Mouse (Mus musculus) hindbrain, embryonic 11.5 days (tissue): Measurements from ENCODE around the gene March8. TPM values are rescaled to one million over a fixed set of nuclear protein-coding genes. Genes with fewer than 3 reads are reported as not detected.
A peak's percentile ranks its signal among the peaks of the same experiment; 100 is the strongest.

ENCODE experiments used
- ATAC-seq: fragments of 200-750 bp; cut with Nextera tagmentation; 2 replicates; pipeline ENCODE4 v1.8.0; 2017; ENCODE audit warnings: mild to moderate bottlenecking, moderate TSS enrichment, moderate library complexity; ENCODE audit not compliant: low FRiP score
- DNase-seq: peaks from one replicate; pipeline ENCODE4 v3.0.0-alpha.2; 2015; ENCODE audit warnings: low spot score
- H3K27ac ChIP-seq: fragments of 300-500 bp; sonication (generic); 2 replicates; pipeline ENCODE4 v1.5.1; 2014; ENCODE audit warnings: mild to moderate bottlenecking, low read depth, low read length
- H3K27me3 ChIP-seq: fragments of 300-500 bp; sonication (generic); 2 replicates; pipeline ENCODE4 v1.6.1; 2014; ENCODE audit warnings: mild to moderate bottlenecking, low read length, moderate library complexity, mixed read lengths; ENCODE audit not compliant: control insufficient read depth, insufficient read depth
- H3K36me3 ChIP-seq: fragments of 300-500 bp; sonication (generic); 2 replicates; pipeline ENCODE4 v1.6.1; 2014; ENCODE audit warnings: mild to moderate bottlenecking, low read length, moderate library complexity, mixed read lengths; ENCODE audit not compliant: control insufficient read depth, insufficient read depth
- H3K4me1 ChIP-seq: fragments of 300-500 bp; sonication (generic); replicated peaks from 2 replicates; pipeline ENCODE4 v1.6.1; 2014; ENCODE audit warnings: low read length, mixed read lengths; ENCODE audit not compliant: control insufficient read depth, insufficient read depth
- H3K4me2 ChIP-seq: fragments of 300-500 bp; sonication (generic); replicated peaks from 2 replicates; pipeline ENCODE4 v1.6.1; 2014; ENCODE audit warnings: mild to moderate bottlenecking, low read depth, low read length
- H3K4me3 ChIP-seq: fragments of 300-500 bp; sonication (generic); 2 replicates; pipeline ENCODE4 v1.5.1; 2014; ENCODE audit warnings: low read depth, low read length
- H3K9ac ChIP-seq: fragments of 300-500 bp; sonication (generic); 2 replicates; pipeline ENCODE4 v1.6.1; 2014; ENCODE audit warnings: low read depth, low read length
- H3K9me3 ChIP-seq: fragments of 300-500 bp; sonication (generic); 2 replicates; pipeline ENCODE4 v1.6.1; 2016; ENCODE audit warnings: low read length; ENCODE audit not compliant: control insufficient read depth
- WGBS: fragments of 180-500 bp; shearing (Covaris S2); extraction: QIAGEN DNeasy Blood & Tissue Kit; methylation state at CpG from one replicate; pipeline ENCODE4 v1.1.7; 2014; 5-methylcytosine and 5-hydroxymethylcytosine counted together
- polyA plus RNA-seq: library from polyadenylated mRNA; unstranded; fragments of >200 nt; fragmentation: Nextera tagmentation; extraction: Ambion mirVana; gene quantifications from 2 replicates; pipeline ENCODE4 v1.2.1, GENCODE M21; 2014

The March8 gene
- polyA plus RNA-seq = 47.9 and 52.8 TPM in 2 replicates

DNA sequence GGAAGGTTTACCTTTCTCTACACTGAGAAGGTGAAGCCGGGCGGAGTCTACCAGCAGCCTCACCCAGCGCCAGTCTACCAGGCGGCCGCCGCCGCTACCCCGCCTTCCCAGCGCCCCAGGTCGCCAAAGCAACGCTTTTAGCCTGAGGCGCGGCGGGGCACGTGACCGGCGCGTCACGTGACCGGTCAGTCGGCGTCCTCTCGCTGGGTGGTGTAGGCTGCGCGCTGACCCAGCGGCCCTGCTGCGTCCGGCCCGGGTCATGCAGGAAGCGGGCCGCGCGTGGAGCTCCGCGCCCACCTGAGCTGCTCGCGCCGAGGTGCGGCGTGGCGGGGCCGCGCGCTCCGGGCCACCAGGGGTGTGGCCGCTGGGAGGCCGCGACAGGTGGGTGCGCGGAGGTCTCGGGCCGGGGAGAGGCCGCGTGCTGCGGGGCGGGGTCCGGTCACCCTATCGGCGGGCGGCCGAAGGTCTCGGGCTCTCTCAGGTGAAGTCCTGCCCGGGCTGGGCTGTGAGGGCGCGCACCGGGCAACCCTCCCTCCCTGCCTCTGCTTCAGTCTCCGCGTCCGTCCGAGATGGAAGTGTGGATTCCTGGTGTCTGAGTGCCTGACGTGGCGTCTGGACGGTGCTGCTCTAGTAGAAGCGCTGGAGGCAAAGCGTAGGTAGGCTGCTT, at the start of gene March8:
Gene March8, plus strand, starts transcription at position 190 of the 667 bp plus-strand sequence.
- DNase-seq (peak; percentile 97), ATAC-seq (peak; percentile 98)
- no peaks in the 10 kb centered on the region for H3K4me1 ChIP-seq
- no peaks in the 10 kb centered on the region for H3K27me3 ChIP-seq
- H3K4me2 ChIP-seq = peak within 1 kb of the TSS; percentile 57
- H3K9ac ChIP-seq = peak within 1 kb of the TSS; percentile 84
- H3K36me3 ChIP-seq = peaks cover 2% of the 10 kb centered on the region; the same call in 1 of the 2 replicates
- H3K4me3 ChIP-seq = peak within 1 kb of the TSS; percentile 98
- no peaks in the 10 kb centered on the region for H3K9me3 ChIP-seq
- peak within 1 kb of the TSS; percentile 65 for H3K27ac ChIP-seq
- WGBS = under 1% methylated on average over 63 of the region's 75 CpGs

DNA sequence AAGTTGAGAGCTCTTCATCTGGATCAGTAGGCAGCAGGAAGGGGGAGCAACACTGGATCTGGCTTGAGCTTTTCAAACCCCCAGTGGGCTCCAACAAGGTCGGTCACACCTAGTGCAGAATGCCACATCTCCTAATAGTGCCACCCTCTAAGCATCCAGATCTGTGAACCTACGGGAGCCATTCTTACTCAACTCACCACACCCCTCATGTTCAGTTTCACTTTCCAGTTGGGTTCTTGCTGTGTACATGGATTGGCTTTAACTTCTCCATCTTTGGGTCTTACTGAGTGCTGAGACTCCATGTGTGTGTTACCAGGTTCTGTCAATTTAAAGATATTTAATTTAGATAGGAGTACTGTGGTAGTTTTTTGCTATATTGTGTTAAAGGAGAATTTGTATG, 26.4 kb upstream of the March8 start:
- ATAC-seq (no peak), DNase-seq (no peak)
- Histone ChIP-seq H3K4me3 (no peak overlapping the region), H3K36me3 (no peaks in the 10 kb centered on the region), H3K4me1 (no peaks in the 10 kb centered on the region), H3K27ac (no peak overlapping the region), H3K27me3 (no peaks in the 10 kb centered on the region), H3K9me3 (no peaks in the 10 kb centered on the region), H3K4me2 (no peak overlapping the region), H3K9ac (no peak overlapping the region)
- 89% methylated on average over 2 of the region's 2 CpGs for WGBS

DNA sequence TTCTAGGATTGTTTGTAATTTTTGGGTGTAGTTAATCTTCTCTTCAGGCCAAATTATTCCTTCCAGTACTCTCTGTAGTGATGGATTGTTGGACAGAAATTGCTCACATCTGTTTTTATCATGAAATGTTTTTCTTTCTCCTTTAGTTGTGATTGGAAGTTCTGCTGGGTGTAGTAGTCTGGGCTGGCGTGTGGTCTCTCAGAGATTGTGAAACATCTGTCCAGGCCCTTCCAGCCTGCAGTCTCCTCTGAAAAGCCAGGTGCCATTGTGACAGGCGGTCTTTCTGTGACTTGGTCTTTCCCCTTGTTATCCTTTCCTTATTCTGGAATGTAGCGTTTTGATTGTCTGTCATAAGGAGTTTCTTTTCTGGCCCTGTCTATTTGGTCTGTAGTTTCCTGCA, 18.6 kb upstream of the March8 start:
- no peak overlapping the region for H3K4me2 ChIP-seq
- DNase-seq = no peak
- no peaks in the 10 kb centered on the region for H3K9me3 ChIP-seq
- H3K4me1 ChIP-seq = no peaks in the 10 kb centered on the region
- no peak overlapping the region for H3K9ac ChIP-seq
- 79% methylated on average over 3 of the region's 3 CpGs for WGBS
- no peak overlapping the region for H3K27ac ChIP-seq
- no peak overlapping the region for H3K4me3 ChIP-seq
- ATAC-seq = no peak
- H3K36me3 ChIP-seq = no peaks in the 10 kb centered on the region
- H3K27me3 ChIP-seq = no peaks in the 10 kb centered on the region

DNA sequence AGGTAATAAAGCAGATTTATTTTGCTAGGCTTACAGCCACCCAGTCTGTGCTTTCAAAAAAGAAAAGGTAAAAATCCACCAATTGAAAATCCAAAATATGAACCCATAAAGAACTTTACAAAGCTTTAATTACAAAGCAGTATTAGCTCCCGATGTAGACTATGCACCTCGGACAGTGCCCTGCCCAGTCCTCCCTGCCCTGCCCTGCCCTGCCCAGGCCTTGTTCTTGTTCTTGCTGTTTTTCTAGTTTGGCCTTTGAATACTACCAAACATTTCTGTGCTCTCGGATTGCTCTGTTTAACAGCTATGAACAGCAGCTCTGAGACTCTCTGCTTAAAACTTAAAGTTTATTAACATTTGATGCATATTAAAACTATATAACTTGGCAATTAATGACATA, 11.2 kb upstream of the March8 start:
- DNase-seq (no peak), ATAC-seq (no peak)
- Histone ChIP-seq H3K27ac (no peak overlapping the region), H3K4me1 (no peaks in the 10 kb centered on the region), H3K9ac (no peak overlapping the region), H3K4me2 (no peak overlapping the region), H3K36me3 (no peaks in the 10 kb centered on the region), H3K9me3 (no peaks in the 10 kb centered on the region), H3K4me3 (no peak overlapping the region), H3K27me3 (no peaks in the 10 kb centered on the region)
- WGBS = 89% methylated on average over 3 of the region's 3 CpGs

DNA sequence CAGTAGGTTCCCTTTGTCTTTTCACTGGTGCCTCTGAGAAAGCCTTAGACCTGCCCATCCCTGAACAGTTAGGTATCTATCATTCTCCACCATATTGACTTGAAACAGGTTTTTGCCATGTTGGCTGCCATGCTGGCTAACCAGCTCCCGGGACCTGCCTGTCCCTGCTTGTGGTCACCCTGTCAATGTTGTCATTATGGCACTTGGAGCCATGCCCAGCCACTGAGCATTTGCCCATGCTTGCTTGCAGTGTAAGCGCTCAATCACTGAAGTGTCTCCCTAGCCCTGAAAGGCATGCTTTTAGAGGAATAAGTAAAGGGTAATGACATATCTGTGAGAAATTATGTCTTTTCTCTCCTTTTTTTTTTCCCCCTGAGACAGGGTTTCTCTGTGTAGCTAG, 6.4 kb upstream of the March8 start:
- Histone ChIP-seq H3K36me3 (no peaks in the 10 kb centered on the region), H3K4me3 (no peak overlapping the region), H3K27ac (no peak overlapping the region), H3K9me3 (no peaks in the 10 kb centered on the region), H3K4me1 (no peaks in the 10 kb centered on the region), H3K27me3 (no peaks in the 10 kb centered on the region), H3K4me2 (no peak overlapping the region), H3K9ac (no peak overlapping the region)
- ATAC-seq (no peak), DNase-seq (no peak)
- WGBS = 92% methylated on average over 2 of the region's 2 CpGs

DNA sequence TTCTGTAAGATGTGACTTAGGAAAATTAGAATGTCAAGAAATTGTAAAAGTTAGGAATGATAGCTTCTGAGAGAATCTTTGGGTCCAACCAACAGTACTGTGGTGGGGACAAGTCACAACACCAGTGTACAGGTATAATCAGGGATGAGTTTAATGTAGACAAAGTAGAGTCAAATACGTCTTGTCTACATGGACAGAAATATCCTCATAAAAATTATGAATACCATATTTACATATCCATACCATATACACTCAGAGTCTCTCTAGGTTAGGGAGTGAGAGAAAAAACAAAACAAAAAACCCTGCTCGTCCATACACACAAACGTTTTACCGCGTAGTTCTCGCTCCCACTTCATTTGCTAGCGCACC, 374 bp upstream of the March8 start:
- DNase-seq (no peak), ATAC-seq (no peak; the same call in 1 of the 2 replicates)
- no peaks in the 10 kb centered on the region for H3K27me3 ChIP-seq
- peak overlapping the region; percentile 84 for H3K9ac ChIP-seq
- no peaks in the 10 kb centered on the region for H3K9me3 ChIP-seq
- H3K27ac ChIP-seq = no peak overlapping the region
- H3K4me2 ChIP-seq = peak overlapping the region; percentile 57
- 2% methylated on average over 7 of the region's 7 CpGs for WGBS
- no peaks in the 10 kb centered on the region for H3K4me1 ChIP-seq
- peaks cover 2% of the 10 kb centered on the region; the same call in 1 of the 2 replicates for H3K36me3 ChIP-seq
- peak overlapping the region; percentile 98 for H3K4me3 ChIP-seq

DNA sequence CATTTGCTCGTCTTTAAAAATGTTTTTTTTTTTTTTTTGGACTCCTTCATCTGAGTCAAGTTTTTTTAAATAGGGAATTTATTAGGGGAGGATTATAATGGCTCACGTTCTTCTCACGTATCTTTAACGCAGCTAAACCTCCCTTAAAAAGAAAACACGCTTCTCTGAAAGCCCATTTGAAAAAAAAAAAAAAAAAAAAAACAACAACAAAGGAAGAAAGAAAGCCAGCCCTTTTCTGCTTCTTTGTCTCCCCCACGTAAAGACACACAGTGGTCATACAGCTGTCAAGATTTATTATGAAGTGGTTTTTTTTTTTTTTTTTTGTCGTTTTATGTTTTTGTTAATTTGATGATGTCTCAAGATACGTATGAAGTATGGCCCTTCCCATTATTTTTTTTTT, 696 bp downstream of the March8 start:
- peak overlapping the region; percentile 84 for H3K9ac ChIP-seq
- no peaks in the 10 kb centered on the region for H3K9me3 ChIP-seq
- DNase-seq (no peak), ATAC-seq (no peak)
- no peaks in the 10 kb centered on the region for H3K4me1 ChIP-seq
- peak overlapping the region; percentile 98 for H3K4me3 ChIP-seq
- no peaks in the 10 kb centered on the region for H3K27me3 ChIP-seq
- H3K36me3 ChIP-seq = peaks cover 2% of the 10 kb centered on the region; the same call in 1 of the 2 replicates
- H3K4me2 ChIP-seq = peak overlapping the region; percentile 57
- no peak overlapping the region for H3K27ac ChIP-seq
- 10% methylated on average over 8 of the region's 8 CpGs for WGBS

DNA sequence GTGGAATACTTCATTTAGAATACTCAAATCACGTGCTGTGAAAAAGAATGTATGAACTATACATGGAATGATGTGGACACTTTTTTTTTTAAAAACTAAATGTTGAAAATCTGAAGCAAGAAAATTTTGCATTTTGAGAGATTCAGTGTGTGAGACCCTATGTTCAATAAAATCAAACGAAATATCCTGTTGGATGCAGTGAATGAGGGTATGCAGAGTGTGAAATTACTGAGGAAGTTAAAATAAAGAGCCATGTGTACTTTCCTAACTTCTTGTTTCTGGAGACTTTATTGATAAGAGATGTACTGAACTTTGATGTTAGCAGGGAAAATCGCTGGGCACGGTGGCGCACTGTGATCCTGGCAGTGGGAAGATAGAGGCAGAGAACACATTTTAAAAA, 1.3 kb downstream of the March8 start:
- no peaks in the 10 kb centered on the region for H3K4me1 ChIP-seq
- no peaks in the 10 kb centered on the region for H3K9me3 ChIP-seq
- no peak overlapping the region for H3K4me3 ChIP-seq
- peaks cover 2% of the 10 kb centered on the region; the same call in 1 of the 2 replicates for H3K36me3 ChIP-seq
- no peak overlapping the region for H3K27ac ChIP-seq
- ATAC-seq (no peak), DNase-seq (no peak)
- 92% methylated on average over 5 of the region's 5 CpGs for WGBS
- H3K27me3 ChIP-seq = no peaks in the 10 kb centered on the region
- H3K4me2 ChIP-seq = peak overlapping the region; percentile 17
- H3K9ac ChIP-seq = no peak overlapping the region

DNA sequence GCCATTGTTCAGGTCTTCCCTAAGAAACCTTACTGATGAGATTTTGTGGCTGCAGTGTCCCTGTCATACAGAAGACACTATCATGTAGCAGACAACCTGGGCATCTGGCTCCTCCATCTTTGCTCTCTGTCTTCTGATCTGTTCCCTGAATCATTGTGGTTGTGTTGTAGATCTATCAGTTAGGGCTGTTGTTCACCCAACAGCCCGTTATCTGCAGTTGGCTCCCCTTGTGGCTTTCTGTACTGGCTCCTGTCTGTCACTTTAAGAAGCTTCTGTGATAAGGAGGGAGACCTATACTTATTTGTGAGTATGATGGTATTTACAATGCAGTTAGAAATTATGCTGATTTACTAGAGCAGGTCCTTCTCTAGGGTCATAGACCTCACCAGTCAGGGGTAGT, 2.7 kb downstream of the March8 start:
- WGBS = 96% methylated on average over 1 of the region's 1 CpGs
- no peak overlapping the region for H3K27ac ChIP-seq
- no peak overlapping the region for H3K9ac ChIP-seq
- H3K36me3 ChIP-seq = peaks cover 2% of the 10 kb centered on the region; the same call in 1 of the 2 replicates
- ATAC-seq = no peak
- H3K27me3 ChIP-seq = no peaks in the 10 kb centered on the region
- DNase-seq = no peak
- H3K4me2 ChIP-seq = no peak overlapping the region
- H3K4me1 ChIP-seq = no peaks in the 10 kb centered on the region
- H3K9me3 ChIP-seq = no peaks in the 10 kb centered on the region
- no peak overlapping the region for H3K4me3 ChIP-seq
